Mouse (Mus musculus): ENCODE measurements around the gene Emsy. TPM values are rescaled to one million over a fixed set of nuclear protein-coding genes. Genes with fewer than 3 reads are reported as not detected.

Emsy gene
- total RNA-seq, 2 experiments from 2014 or later, result 14.2 to 18.5 TPM

DNA sequence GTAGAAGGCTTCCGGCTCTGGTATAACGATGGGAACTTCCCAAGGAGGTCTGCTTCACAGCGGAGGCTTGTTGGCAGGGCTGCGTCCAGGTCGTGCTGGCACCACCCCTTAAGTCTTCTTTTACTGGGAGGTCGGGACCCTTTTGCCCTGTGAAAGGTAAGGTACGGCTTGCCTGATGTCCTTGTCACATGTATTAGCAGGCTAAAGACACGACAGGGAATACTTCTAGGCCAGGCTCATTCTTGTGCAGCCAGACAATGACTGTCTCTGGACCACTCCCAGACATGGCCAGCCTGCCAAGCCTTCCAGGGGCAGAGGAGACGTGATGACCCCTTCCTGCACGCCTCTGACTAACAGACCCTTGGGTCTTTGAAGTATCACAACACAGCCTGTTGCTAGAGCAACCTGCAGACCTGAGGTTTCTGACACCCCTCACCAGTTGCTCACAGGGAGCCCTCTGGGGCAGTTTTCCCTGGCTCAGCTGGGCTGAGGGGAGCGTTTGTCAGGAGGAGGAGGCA, 112.7 kb downstream of the Emsy start:
- DNase-seq (ENCODE audit: low spot score), result no peak

DNA sequence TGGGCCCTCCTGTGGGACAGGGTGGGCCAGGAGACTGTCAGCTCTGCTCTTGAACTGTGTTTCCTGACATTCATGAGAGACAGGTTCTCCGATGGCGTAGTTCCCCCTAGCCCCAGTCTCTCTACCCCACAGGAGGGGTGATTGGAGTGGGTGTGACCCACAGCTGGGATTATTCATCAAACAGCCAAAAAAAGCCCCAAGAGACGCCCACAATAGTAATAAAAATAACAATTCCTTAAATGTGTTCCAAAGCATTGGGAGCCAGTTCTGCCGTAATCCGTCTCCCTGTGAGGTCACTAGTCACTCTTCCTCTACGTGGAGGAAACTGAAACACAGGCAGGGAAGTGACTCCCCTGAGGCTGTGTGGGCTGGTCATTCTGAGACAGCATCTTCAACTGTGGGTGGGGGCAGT, 113.8 kb downstream of the Emsy start:
- DNase-seq (ENCODE audit: low spot score), result peak; percentile 69

DNA sequence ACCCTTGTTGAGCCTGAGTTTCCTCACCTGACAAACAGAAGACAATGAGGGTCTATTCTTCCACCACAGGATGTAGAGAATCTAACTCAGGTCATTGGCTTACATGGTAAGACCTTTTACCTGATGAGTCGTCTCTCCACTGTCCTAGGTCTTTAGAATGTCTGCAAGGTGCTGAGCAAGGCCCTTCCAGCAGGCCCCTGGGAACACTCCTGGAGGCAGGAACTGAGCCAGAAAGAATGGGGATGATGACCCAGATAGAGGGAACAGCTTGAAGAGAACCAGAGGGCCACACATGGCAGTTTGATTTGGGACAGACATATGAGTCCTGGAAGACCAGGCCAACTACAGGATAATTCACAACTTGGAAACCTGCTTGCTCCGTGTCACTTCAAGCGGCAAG, 114.3 kb downstream of the Emsy start:
- DNase-seq (ENCODE audit: low spot score), result no peak

DNA sequence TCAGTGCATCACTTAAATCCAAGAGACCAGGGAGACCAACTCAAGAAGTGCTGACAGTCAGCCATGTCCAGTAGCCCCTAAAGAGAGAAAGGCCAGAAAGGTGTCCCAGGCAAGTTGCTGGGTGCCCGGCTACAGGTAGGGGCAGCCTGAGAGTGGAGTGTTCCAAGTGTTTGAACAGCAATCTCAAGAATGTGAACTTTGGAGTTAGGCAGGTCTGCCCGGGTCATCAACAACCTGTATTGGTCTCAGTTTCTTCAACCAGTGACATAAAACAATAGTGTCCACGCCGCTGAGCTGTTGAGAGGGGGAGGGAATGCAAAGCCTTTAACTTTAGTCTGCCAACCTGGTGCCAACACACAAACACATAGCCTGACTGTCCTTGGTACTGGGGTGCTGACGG, 115.0 kb downstream of the Emsy start:
- DNase-seq (ENCODE audit: low spot score), result no peak

DNA sequence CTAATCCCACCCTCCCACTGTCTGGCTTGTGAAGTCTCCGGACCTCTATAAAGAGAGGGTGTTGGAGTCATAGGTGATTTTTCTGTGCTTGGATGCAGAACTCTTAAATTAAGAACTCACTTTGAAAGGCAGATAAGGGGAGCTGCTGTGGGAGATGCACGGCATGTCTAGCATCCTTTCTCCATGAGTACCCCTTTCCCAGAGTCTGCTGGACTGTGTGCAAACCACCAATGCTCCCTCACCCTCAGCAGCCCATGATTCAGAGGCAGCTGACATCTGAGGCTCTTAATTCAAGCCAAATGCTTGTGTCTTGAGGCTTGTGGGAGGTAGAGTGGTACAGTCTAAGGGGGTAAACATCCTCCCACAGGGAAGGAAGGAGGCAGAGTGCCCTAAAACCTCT, 115.7 kb downstream of the Emsy start:
- DNase-seq (ENCODE audit: low spot score), result no peak

DNA sequence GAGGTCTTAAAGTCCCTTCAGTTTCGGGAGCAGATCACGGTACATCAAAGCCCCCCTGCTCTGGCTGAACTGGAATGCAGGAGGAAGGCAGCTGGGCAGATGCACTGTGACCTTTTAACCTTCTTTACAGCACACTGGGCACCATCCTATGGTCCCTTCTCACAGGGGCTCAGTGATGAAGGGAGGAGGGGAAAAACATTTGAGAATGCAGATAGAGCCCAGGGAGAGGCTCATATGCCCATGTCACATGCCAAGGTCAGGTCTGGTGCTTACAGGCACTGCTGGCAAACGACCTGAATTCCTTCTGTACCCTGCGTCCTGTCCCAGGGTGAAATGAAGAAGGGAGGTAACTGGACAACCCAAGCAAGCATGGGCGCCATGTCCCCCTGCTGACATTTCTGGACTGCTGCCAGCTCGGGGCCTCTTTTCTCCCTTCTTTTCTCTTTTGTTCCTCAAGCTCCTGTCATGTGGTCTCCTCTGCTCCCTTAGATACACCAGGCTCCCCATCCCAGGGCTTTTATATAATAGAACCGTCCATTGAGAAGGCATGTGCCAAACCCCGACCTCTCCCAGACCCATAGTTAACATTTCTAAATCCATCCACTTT, 118.5 kb downstream of the Emsy start:
- DNase-seq (ENCODE audit: low spot score), result no peak

DNA sequence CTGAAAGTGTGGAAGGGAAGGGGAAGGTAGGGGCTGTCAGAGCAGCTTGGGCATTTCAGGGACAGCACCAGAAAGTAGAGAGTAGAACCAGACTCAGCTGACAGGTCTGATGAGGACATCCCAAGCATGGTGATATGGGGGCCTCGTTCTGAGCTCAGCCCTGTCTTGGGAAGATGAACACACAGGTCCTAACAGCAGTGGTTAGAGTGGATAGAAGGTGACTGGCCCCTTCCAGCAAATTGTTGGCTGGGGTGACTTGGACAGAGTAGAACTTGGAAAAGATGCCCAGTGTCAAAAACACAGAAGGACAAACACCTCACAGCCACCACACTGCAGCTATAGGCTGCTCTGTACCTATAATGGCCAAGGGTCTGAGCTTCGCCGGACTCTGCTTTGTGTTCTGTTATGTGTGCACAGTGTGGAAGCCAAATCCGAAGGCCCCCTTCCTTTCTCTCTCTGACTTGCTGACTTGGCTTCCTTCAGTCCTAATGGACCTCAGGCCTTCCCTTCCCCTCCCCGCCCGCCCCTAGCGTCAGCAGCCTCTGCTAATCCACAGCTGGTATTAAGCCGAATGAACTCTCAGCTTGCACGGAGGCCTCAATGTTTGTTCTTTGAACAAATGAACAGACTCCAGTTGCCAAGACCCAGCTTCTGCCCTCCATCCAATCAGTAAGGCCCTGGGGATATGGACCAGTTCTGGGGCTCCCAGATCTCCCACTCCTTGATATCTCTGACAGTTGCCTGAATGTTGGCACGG, 119.2 kb downstream of the Emsy start:
- DNase-seq (ENCODE audit: low spot score), result no peak

Other genes with a start within 250 kb of the Emsy start
- under 1 TPM in 1 of 2 experiments, not detected in 1; 0.19 TPM for gene Gucy2d, start 216.4 kb downstream of the Emsy start, total RNA-seq (2021)
- gene Lrrc32, start 167.5 kb downstream of the Emsy start, total RNA-seq (2021), result 1 to 10 TPM; 2.6 to 8.1 TPM
- 100 to 1,000 TPM; 125 to 134 TPM for gene Thap12, start 46.3 kb upstream of the Emsy start, total RNA-seq (2021)
- gene Wnt11, start 178.3 kb upstream of the Emsy start, total RNA-seq (2021), result 1 to 10 TPM; 6.5 to 6.8 TPM